Mouse (Mus musculus) CH12F3 (cell line): ENCODE results near the gene Lmx1b.

Source experiments
- in situ Hi-C: fragments of 300-500 bp; cut with MboI; formaldehyde crosslinking; loops from 2 replicates; pipeline ENCODE4 v1.14.3; 2020; ENCODE audit warnings: low sequenced_read_pairs

The Lmx1b gene

DNA sequence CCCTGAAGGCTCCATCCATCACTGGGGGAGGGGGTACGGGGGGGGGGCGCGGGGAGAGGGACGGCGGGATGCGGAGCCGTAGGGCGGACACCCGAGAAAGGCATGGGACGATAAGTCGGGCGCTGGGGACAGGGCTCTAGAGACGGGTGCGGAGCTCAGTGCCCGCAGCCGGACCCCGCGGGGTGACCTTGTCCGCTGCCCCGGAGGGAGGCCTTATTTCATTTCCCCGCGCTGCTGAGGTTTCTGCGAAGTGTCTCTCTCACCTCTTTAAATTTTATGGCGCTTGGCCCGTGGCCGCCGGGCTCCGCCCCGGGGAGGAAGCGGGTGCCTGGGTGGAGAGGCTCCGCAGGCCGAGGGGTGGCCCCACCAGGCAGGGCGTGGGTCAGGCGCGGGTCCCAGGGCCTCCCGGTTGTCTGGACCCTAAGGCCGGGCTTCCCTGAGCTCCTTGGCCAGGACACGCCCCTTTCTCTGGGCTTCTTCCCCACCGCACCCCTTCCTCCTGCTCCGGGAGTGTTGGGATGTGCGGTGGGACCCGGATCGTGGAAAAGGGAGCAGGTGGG is 96.0 kb downstream of the Lmx1b start:
- in situ Hi-C loops, result no loop called here

DNA sequence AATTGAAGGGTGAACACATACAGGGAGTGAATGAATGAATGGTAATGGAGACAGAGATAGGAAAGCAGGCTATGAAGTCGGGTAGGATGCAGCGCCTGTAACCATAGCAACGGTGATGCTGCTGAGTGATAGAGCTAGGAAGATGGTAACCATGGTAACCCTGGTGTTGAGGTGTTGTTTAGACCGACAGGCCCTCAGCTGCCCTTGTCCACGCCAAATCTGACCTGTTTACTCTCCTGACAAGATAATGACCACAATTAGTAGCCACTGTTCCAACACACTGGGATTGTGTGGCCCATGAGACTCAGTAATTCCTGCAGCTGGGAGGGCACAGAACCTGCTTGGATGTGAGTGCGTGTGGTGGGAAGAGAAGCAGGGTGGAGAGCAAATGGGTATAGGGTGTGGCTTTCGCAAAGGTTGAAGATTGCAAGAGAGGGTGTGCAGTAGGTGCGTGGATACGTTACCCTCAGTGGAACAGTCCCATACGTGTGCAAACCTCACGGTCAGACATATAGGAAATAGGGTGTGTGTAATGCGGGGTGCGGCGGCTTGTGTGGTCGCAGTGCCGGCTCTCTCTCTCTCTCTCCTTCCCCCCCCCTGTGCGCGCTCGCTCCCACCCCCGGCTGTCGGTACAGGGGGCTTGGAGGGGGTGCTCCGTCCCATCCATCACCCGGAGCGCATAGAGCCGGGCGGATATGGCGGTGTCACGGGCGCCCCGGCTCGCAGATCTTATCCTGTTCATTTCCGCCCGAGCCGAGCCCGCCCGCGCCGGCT is 96.7 kb downstream of the Lmx1b start:
- in situ Hi-C loops, result no loop called here

- in situ Hi-C loops, result no loop called here
Observed at GRCm38 (mm10) chr2:33542696-33543428, 97.4 kb downstream of the Lmx1b start.

GRCm38 (mm10) chr2:33525274-33526055 is 114.8 kb downstream of the Lmx1b start:
- in situ Hi-C loops, result no loop called here

- in situ Hi-C loops, result no loop called here
Observed at GRCm38 (mm10) chr2:33515856-33516255, 124.5 kb downstream of the Lmx1b start.

GRCm38 (mm10) chr2:33515431-33515830 is 124.9 kb downstream of the Lmx1b start:
- in situ Hi-C loops, result no loop called here
